Mouse (Mus musculus): ENCODE measurements around the gene Sgcd.

DNA sequence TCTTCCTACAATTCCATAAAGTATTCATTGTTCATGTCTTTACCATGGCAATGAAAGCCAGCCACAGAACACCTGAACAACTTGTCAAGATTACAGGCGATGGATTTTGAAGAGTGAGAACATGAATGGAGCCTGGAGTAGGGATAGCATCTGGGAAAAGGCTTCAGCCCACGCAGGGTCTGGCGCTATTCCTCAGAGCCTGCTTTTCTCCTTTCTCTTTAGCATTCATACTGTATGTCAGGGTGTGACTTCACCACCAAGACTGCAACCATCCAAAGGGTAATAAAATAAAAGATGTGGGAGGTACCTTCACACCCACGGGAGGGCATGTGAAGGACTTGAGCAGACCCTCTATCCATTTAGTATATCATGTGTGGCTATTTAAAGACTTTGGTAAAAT, 720.2 kb downstream of the Sgcd start:
- no peak for TF ChIP-seq CTCF (IDR thresholded peaks at IDR 0.05)
- no peak for TF ChIP-seq EP300 (IDR thresholded peaks at IDR 0.05)

Measured in lung, postnatal 0 days (tissue).